Mouse (Mus musculus) liver, embryonic 14.5 days (tissue): ENCODE data around the gene Il1rn.

Source experiments
- CTCF ChIP-seq: IDR thresholded peaks from 2 replicates; pipeline ENCODE4 v1.5.1; 2016; ENCODE audit warnings: antibody characterized with exemption, low read depth, control low read depth
- EP300 ChIP-seq: IDR thresholded peaks from 2 replicates; pipeline ENCODE4 v1.6.1; 2016; ENCODE audit warnings: antibody characterized with exemption, low read depth

- no peak for TF ChIP-seq CTCF
- no peak for TF ChIP-seq EP300
Measured at GRCm38 (mm10) chr2:24317919-24318598, 18.6 kb upstream of the Il1rn start.
